21 mouse cellular contexts compared by ENCODE assay signal in the genomic region with DNA sequence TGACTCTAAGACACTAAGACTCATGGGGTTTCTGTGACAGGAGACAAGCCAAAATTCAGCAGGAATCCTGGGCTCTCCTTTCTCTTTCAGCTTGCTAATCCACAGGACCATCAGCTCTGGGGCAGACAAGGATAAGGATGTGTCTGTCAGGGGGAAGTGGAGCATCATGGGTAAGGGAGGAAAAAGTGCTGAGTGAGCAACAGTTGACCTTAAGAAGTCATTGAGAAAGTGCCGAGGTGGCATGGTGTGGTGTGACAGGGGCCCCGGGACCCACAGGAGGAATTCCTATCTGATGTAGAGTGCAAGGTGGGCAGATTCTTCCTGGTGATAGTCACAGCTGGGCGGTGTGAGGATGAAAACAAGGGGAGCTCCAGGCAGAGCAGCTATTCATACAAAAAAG. TPM values are rescaled to one million over a fixed set of nuclear protein-coding genes. Genes with fewer than 3 reads are reported as not detected.
A peak's percentile ranks its signal among the peaks of the same experiment; 100 is the strongest.
DNase-seq lines count a peak whose midpoint lies in the region; TF ChIP-seq lines count a peak whose summit lies in the region.
"Had no signal": no experiment of that assay in that cellular context is flagged by ENCODE, and none has a peak within 500 bp of the region (broad histone marks: within the 10 kb centered on the region; RNA-seq: fewer than 3 reads in every experiment).

No protein-coding gene starts in this region.

- dilution Hi-C loops in CH12.LX (cut with MboI; ENCODE audit: extremely low pct_ligation_motif_present, extremely low pct_unique_long_range_greater_than_20kb, low sequenced_read_pairs), result no loop called here

- in situ Hi-C loops in CH12.LX (cut with MboI; ENCODE audit: low pct_ligation_motif_present, low pct_unique_long_range_greater_than_20kb, low sequenced_read_pairs), result no loop called here
- in situ Hi-C loops in ES-E14 (cut with MboI; ENCODE audit: low sequenced_read_pairs in 2 of 2, unreplicated experiment in 2 of 2), result no loop called here

- no peak for TF ChIP-seq POLR2A in CH12.LX (IDR thresholded peaks at IDR 0.05; ENCODE audit: low read depth, low read length)

- no peak for TF ChIP-seq RAD21 in CH12.LX (IDR thresholded peaks at IDR 0.05; ENCODE audit: low read depth, low read length)

- no peak overlapping the region for H3K27ac ChIP-seq in CH12.LX (ENCODE audit: insufficient read depth, low read depth)
- H3K27ac ChIP-seq in ES-E14 (ENCODE audit: insufficient read depth, low read depth, low read length, poor library complexity, severe bottlenecking), result no peak overlapping the region

- H3K27me3 ChIP-seq in CH12.LX (replicated peaks), result peaks cover 77% of the 10 kb centered on the region

- no peaks in the 10 kb centered on the region for H3K9me3 ChIP-seq in CH12.LX (replicated peaks; ENCODE audit: low read length)
- H3K9me3 ChIP-seq in ES-E14 (ENCODE audit: control insufficient read depth, insufficient read depth, low read depth, low read length), result no peaks in the 10 kb centered on the region

- no peaks in the 10 kb centered on the region for H3K79me2 ChIP-seq in CH12.LX (replicated peaks; ENCODE audit: control insufficient read depth, extremely low read depth, insufficient read depth, poor library complexity, severe bottlenecking)

- no peak overlapping the region for H3K9ac ChIP-seq in CH12.LX (ENCODE audit: insufficient read depth, low read depth)
- H3K9ac ChIP-seq in ES-E14 (ENCODE audit: insufficient read depth, low read depth, low read length, poor library complexity, severe bottlenecking), result no peak overlapping the region

- H3K36me3 ChIP-seq in CH12.LX (replicated peaks in 1 of 2; ENCODE audit: control insufficient read depth in 1 of 2, insufficient read depth in 1 of 2, low read length in 1 of 2) (no peaks in the 10 kb centered on the region), ES-E14 (ENCODE audit: control insufficient read depth, insufficient read depth, low read length, poor library complexity, severe bottlenecking) (no peaks in the 10 kb centered on the region)
- H3K36me3 ChIP-seq: G1E had no signal

- no peak for TF ChIP-seq EP300 in CH12.LX (IDR thresholded peaks at IDR 0.05; ENCODE audit: low read length)

- DNase-seq in CH12.LX (ENCODE audit: extremely low read depth) (no peak), ES-E14 (ENCODE audit: low read depth, low spot score) (no peak)
- no peak for DNase-seq in right cerebral cortex, postnatal 36 days (ENCODE audit: low spot score in 2 of 2)
- no peak for DNase-seq in heart, postnatal 4 days
- DNase-seq: adrenal gland, adult 2 months; adrenal gland, adult 8-10 months; adrenal gland, postnatal 10 days; adrenal gland, postnatal 14 days; adrenal gland, postnatal 25 days; adrenal gland, postnatal 36 days; B cell, adult 2 months; cerebellum, adult 11 months; cerebellum, adult 11-12 months; cerebellum, adult 18-20 months; cerebellum, adult 2 months; cerebellum, adult 8-10 months had no signal

- H3K4me3 ChIP-seq in CH12.LX (replicated peaks in 1 of 3; ENCODE audit: low read depth in 2 of 3, low read length in 2 of 3, poor library complexity in 1 of 3) (no peak overlapping the region), ES-E14 (ENCODE audit: insufficient read depth in 1 of 2, low read depth in 1 of 2, low read length in 2 of 2, poor library complexity in 1 of 2, severe bottlenecking in 1 of 2) (no peak overlapping the region)

- no peak overlapping the region for H3K4me2 ChIP-seq in CH12.LX (ENCODE audit: insufficient read depth, low read depth, poor library complexity, severe bottlenecking)

- H3K4me1 ChIP-seq in CH12.LX (ENCODE audit: control insufficient read depth in 1 of 2, insufficient read depth in 2 of 2) (0 out of 4 replicates have a peak, but pooled peaks cover 0 to 3% of the 10 kb centered on the region in 2 experiments), ES-E14 (ENCODE audit: control insufficient read depth in 2 of 2, insufficient read depth in 2 of 2, low read length in 2 of 2, poor library complexity in 1 of 2) (no peaks in the 10 kb centered on the region)

- TF ChIP-seq CTCF in CH12.LX (conservative IDR thresholded peaks at IDR 0.05 in 1 of 2, IDR thresholded peaks at IDR 0.05 in 1 of 2; ENCODE audit: low read depth in 2 of 2, low read length in 2 of 2), result no peak

TF ChIP-seq in CH12.LX, 34 proteins besides CTCF, POLR2A, EP300 and RAD21:
- peak; percentile 70 for TF ChIP-seq MAFK (IDR thresholded peaks at IDR 0.05; ENCODE audit: insufficient replicate concordance, low read length)
- TF ChIP-seq MYC (IDR thresholded peaks at IDR 0.05; ENCODE audit: low read depth, low read length), result no peak

TF ChIP-seq in ES-E14, 5 proteins besides CTCF, POLR2A, EP300 and RAD21:
- TF ChIP-seq ZNF384 (IDR thresholded peaks at IDR 0.05; ENCODE audit: low read depth, low read length), result no peak
- TF ChIP-seq MAFK (IDR thresholded peaks at IDR 0.05; ENCODE audit: insufficient read depth, low read depth, low read length), result peak; percentile 69

RNA-seq across cellular contexts. Expression of a gene that starts 25.8 kb away (rescaled TPM):
- total RNA-seq in CH12.LX (2012; rRNA removed) (0.04 TPM in 1 of 2 replicates, not detected in the other), CH12.LX (2014; rRNA removed) (0.08 and 0.17 TPM in 2 replicates), ES-E14 (2012; rRNA removed) (0.21 and 0.45 TPM in 2 replicates)
- polyA plus RNA-seq in CH12.LX (2012; ENCODE audit: insufficient read length, low read depth), result 0.33 and 0.47 TPM in 2 replicates
- 1 to 10 TPM; 6.8 to 8.1 TPM for total RNA-seq in heart, postnatal 4 days (2021)
- total RNA-seq: MEL had no signal
- polyA plus RNA-seq: activated CD4-positive, CD25-positive, alpha-beta regulatory T cell, adult 4 months; G1E had no signal

RNA-seq across cellular contexts. Expression of a gene that starts 58.7 kb away (rescaled TPM):
- total RNA-seq in CH12.LX (2012; rRNA removed), result not detected in 2 replicates
- total RNA-seq in CH12.LX (2014; rRNA removed), result 0.32 TPM in 1 of 2 replicates, not detected in the other
- polyA plus RNA-seq in CH12.LX (2012; ENCODE audit: insufficient read length, low read depth), result not detected in 2 replicates
- not detected in 2 replicates for total RNA-seq in ES-E14 (2012; rRNA removed)
- total RNA-seq in heart, postnatal 4 days (2021), result 1 to 10 TPM; 5.8 to 6.2 TPM
- total RNA-seq: G1E, MEL had no signal
- polyA plus RNA-seq: activated CD4-positive, CD25-positive, alpha-beta regulatory T cell, adult 4 months; brain, embryonic 14.5 days; CD4-positive, CD25-positive, alpha-beta regulatory T cell, adult 4 months; G1E had no signal
